Mouse (Mus musculus) liver, embryonic 11.5 days (tissue): Measurements from ENCODE around the gene Clstn2. TPM values are rescaled to one million over a fixed set of nuclear protein-coding genes. Genes with fewer than 3 reads are reported as not detected.

Source experiments
- ATAC-seq: fragments of 200-750 bp; cut with Nextera tagmentation; replicated peaks from 2 replicates; pipeline ENCODE4 v1.8.0; 2017; ENCODE audit warnings: moderate number of reproducible peaks, mild to moderate bottlenecking, moderate TSS enrichment, moderate library complexity; ENCODE audit not compliant: low FRiP score
- DNase-seq: peaks from one replicate; pipeline ENCODE4 v3.0.0-alpha.2; 2017; ENCODE audit warnings: low spot score
- H3K27ac ChIP-seq: fragments of 300-500 bp; sonication (generic); 2 replicates; pipeline ENCODE4 v1.5.1; 2014; ENCODE audit warnings: mild to moderate bottlenecking, low read depth, low read length, control low read depth
- H3K27me3 ChIP-seq: fragments of 300-500 bp; sonication (generic); replicated peaks from 2 replicates; pipeline ENCODE4 v1.6.1; 2014; ENCODE audit warnings: low read length, mixed read lengths; ENCODE audit not compliant: control insufficient read depth, insufficient read depth
- H3K36me3 ChIP-seq: fragments of 300-500 bp; sonication (generic); 2 replicates; pipeline ENCODE4 v1.6.1; 2014; ENCODE audit warnings: mild to moderate bottlenecking, low read length, moderate library complexity, mixed read lengths; ENCODE audit not compliant: control insufficient read depth, insufficient read depth
- H3K4me1 ChIP-seq: fragments of 300-500 bp; sonication (generic); replicated peaks from 2 replicates; pipeline ENCODE4 v1.6.1; 2014; ENCODE audit warnings: low read length, mixed read lengths; ENCODE audit not compliant: control insufficient read depth, insufficient read depth
- H3K4me2 ChIP-seq: fragments of 300-500 bp; sonication (generic); 2 replicates; pipeline ENCODE4 v1.6.1; 2014; ENCODE audit warnings: mild to moderate bottlenecking, control low read depth, moderate library complexity
- H3K4me3 ChIP-seq: fragments of 300-500 bp; sonication (generic); 2 replicates; pipeline ENCODE4 v1.5.1; 2014; ENCODE audit warnings: low read depth, low read length, control low read depth
- H3K9ac ChIP-seq: fragments of 300-500 bp; sonication (generic); 2 replicates; pipeline ENCODE4 v1.6.1; 2014; ENCODE audit warnings: low read depth, low read length, control low read depth
- H3K9me3 ChIP-seq: fragments of 300-500 bp; sonication (generic); 2 replicates; pipeline ENCODE4 v1.6.1; 2016; ENCODE audit warnings: low read length, inconsistent platforms, mixed read lengths; ENCODE audit not compliant: control insufficient read depth
- WGBS: fragments of 180-500 bp; shearing (Covaris S2); extraction: QIAGEN DNeasy Blood & Tissue Kit; methylation state at CpG from one replicate; pipeline ENCODE4 v1.1.7; 2014; 5-methylcytosine and 5-hydroxymethylcytosine counted together
- polyA plus RNA-seq: library from polyadenylated mRNA; unstranded; fragments of >200 nt; fragmentation: Nextera tagmentation; extraction: Ambion mirVana; gene quantifications from 2 replicates; pipeline ENCODE4 v1.2.1, GENCODE M21; 2014

Gene Clstn2
- polyA plus RNA-seq, 1 experiment from 2014 or later = 1.2 TPM

DNA sequence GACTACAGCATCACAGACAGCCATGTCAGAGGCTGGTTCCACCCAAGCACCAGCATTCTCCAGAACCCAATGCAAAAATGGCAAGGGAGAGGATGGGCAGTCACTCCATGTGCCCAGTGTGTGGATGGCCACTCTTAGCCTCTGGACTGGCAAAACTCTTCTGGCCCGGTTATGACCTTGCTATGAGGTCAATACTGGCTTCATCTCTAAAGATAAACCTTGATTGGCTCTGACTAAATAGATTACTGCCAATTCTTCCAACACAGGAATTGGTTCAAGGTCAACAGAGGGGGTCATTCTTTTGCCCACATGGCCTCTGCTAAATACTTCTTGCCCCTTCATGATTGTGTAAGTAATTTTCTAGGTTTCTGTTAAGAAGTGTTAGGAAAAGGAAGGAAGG is 505.1 kb downstream of the Clstn2 start:
- Histone ChIP-seq H3K4me1 (no peaks in the 10 kb centered on the region), H3K27ac (no peak overlapping the region), H3K9me3 (no peaks in the 10 kb centered on the region), H3K4me3 (no peak overlapping the region), H3K9ac (no peak overlapping the region), H3K36me3 (no peaks in the 10 kb centered on the region), H3K27me3 (no peaks in the 10 kb centered on the region), H3K4me2 (no peak overlapping the region)
- no peak for DNase-seq
- ATAC-seq = no peak
- WGBS = 84% methylated on average over 1 of the region's 1 CpGs

DNA sequence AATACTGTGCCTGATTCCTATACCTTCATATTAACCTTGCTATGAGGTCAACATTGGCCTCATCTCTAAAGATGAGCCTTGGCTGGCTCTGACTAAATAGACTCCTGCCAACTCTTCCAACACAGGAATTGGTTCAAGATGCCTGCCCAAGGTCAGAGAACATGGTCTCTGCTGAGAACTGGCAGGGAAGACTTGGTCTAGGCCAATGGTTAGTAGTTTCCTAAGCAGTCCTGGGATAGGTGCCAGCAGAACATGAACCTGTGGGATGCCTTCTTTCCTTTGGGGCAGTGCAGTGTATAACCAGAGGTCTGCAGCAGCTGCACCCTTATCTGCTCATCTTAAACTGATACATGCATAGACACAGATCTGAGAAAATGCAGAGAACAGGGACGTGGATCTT is 505.7 kb downstream of the Clstn2 start:
- 74% methylated on average over 1 of the region's 1 CpGs for WGBS
- no peak overlapping the region for H3K9ac ChIP-seq
- H3K4me2 ChIP-seq = no peak overlapping the region
- no peak for DNase-seq
- H3K9me3 ChIP-seq = no peaks in the 10 kb centered on the region
- no peaks in the 10 kb centered on the region for H3K4me1 ChIP-seq
- H3K4me3 ChIP-seq = no peak overlapping the region
- H3K27me3 ChIP-seq = no peaks in the 10 kb centered on the region
- H3K36me3 ChIP-seq = no peaks in the 10 kb centered on the region
- H3K27ac ChIP-seq = no peak overlapping the region
- no peak for ATAC-seq

DNA sequence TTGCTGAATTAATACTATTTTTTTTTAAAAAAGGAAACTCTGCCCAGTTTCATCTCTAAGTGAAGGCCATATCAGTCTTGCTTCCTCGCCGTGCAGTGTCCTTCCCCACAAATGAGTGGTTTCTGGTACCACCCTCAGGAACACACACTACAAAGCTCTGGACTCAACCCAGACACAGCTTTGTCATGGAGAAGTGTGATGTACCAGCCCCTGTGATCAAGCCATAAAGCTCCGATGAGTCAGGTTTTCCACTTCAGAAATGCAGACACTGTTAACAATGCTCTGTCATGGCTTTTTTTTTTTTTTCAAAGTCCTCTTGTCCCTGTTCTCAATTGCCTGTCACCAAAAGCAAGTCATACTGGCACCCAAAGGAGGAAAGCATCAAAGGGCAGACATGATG is 507.4 kb downstream of the Clstn2 start:
- no peaks in the 10 kb centered on the region for H3K36me3 ChIP-seq
- no peak overlapping the region for H3K4me3 ChIP-seq
- no peaks in the 10 kb centered on the region for H3K9me3 ChIP-seq
- DNase-seq (no peak), ATAC-seq (no peak)
- H3K9ac ChIP-seq = no peak overlapping the region
- 76% methylated on average over 3 of the region's 3 CpGs for WGBS
- H3K27me3 ChIP-seq = no peaks in the 10 kb centered on the region
- H3K4me2 ChIP-seq = no peak overlapping the region
- no peak overlapping the region for H3K27ac ChIP-seq
- H3K4me1 ChIP-seq = no peaks in the 10 kb centered on the region

DNA sequence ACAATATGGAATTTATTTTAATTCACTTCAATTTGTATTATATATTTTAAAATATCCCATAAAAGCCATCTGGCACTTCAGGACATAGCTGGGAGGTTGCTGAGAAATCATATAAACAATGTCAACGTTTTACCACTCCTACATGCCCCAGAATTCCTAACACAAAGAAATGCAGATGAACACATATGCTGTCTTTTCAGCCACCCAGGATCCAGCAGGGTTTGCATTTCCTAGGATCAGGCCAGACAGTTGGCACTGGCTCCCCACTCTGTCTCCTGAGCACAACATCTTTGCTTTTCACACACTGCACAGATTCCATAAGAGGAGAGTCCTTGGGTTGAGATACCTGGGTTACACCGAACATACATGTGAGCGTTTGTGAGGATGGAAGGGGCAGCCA is 508.1 kb downstream of the Clstn2 start:
- H3K36me3 ChIP-seq = no peaks in the 10 kb centered on the region
- WGBS = 64% methylated on average over 3 of the region's 3 CpGs
- H3K9me3 ChIP-seq = no peaks in the 10 kb centered on the region
- no peaks in the 10 kb centered on the region for H3K4me1 ChIP-seq
- H3K4me3 ChIP-seq = no peak overlapping the region
- H3K9ac ChIP-seq = no peak overlapping the region
- H3K27ac ChIP-seq = no peak overlapping the region
- no peak overlapping the region for H3K4me2 ChIP-seq
- no peak for DNase-seq
- ATAC-seq = no peak
- no peaks in the 10 kb centered on the region for H3K27me3 ChIP-seq

DNA sequence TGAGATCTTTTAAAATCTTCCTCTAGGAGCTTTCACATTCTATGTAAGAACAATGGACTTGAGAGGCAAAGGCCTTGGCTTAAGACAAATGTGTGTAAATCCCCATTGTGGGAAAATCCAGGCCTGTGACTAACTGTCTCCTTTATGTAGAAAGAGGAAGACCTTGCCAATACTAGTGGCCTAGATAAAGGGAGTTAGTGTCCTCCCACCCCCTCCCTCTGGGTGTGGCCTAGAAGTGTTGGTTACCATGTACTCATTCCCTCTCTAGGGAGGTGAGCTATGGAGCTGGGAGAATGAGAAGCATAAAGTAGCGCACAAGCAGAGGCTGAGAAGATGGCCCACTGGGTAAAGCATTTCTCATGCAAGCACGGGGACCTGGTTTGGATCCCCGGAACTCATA is 512.2 kb downstream of the Clstn2 start:
- H3K4me3 ChIP-seq = no peak overlapping the region
- H3K4me1 ChIP-seq = no peaks in the 10 kb centered on the region
- no peaks in the 10 kb centered on the region for H3K9me3 ChIP-seq
- no peak for ATAC-seq
- DNase-seq = no peak
- H3K9ac ChIP-seq = no peak overlapping the region
- H3K27ac ChIP-seq = no peak overlapping the region
- no peaks in the 10 kb centered on the region for H3K36me3 ChIP-seq
- H3K27me3 ChIP-seq = no peaks in the 10 kb centered on the region
- no peak overlapping the region for H3K4me2 ChIP-seq
- WGBS = 89% methylated on average over 3 of the region's 3 CpGs

DNA sequence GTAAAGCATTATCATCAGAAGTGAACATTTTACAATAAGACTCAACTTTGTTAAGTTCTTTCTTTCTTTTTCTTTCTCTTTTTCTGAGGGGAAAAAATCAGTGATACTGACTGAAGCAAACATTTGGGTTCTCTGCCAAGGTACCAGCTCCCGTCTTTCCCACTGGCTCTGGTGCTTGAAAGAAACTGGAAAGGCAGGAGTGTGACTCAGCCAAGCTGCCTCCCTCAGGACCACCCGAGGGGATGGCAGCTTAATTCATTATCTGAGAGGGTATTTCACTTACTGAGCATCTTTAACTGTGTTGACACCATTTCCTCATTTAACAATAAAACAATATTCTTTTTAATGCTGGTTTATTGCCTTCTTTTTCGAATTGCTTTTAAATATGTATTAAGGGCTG is 516.0 kb downstream of the Clstn2 start:
- WGBS = 60% methylated on average over 3 of the region's 3 CpGs
- Histone ChIP-seq H3K4me1 (no peaks in the 10 kb centered on the region), H3K4me2 (no peak overlapping the region), H3K9me3 (no peaks in the 10 kb centered on the region), H3K9ac (no peak overlapping the region), H3K27ac (no peak overlapping the region), H3K36me3 (no peaks in the 10 kb centered on the region), H3K4me3 (no peak overlapping the region), H3K27me3 (no peaks in the 10 kb centered on the region)
- no peak for ATAC-seq
- DNase-seq = no peak

DNA sequence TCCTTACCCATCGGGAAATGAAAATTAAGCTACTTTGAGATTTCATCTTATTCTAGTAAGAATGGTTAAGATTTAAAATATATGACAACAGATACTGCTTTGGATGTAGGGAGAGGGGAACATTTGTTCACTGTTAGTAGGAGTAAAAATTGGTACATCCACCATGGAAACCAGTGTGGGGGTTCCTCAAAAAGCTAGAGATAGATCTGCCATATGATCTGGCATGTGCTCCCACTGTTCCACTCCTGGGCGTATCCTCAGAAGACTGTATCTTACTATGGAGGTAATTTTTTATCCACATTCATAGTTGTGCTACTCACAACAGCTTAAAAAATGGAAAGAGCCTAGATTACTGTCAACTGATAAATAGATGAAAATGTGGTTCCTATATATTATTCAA is 518.3 kb downstream of the Clstn2 start:
- no peak overlapping the region for H3K9ac ChIP-seq
- H3K36me3 ChIP-seq = no peaks in the 10 kb centered on the region
- no peaks in the 10 kb centered on the region for H3K9me3 ChIP-seq
- DNase-seq = no peak
- no peak overlapping the region for H3K4me3 ChIP-seq
- H3K27ac ChIP-seq = no peak overlapping the region
- no peak for ATAC-seq
- 79% methylated on average over 2 of the region's 2 CpGs for WGBS
- no peak overlapping the region for H3K4me2 ChIP-seq
- no peaks in the 10 kb centered on the region for H3K4me1 ChIP-seq
- H3K27me3 ChIP-seq = no peaks in the 10 kb centered on the region

DNA sequence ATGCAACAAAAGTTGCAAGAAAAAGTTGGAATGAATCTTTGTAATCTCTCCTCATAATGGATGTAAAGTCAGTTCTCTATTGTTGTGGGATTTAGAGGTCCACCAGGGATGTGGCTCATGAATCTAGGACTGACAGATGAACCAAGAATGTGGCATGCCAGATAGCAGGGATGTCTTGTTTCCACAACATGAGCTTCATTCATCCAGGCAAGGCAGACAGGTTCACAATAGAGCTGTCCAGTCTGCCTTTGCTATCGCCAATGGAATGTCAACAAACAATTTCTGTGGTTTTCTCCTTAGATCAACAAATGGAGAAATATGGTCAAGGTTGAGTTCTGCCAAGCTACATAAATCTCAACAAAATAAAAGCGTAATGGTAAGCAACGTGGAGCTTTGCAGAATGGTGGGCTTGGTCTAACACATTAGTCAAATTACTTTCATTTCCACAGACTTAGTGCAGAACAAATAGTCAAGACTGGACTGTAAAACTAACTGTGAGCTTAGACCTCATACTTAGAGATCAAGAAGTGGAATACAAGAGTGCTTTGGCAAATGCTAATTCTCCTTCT is 520.6 kb downstream of the Clstn2 start:
- H3K27me3 ChIP-seq = no peaks in the 10 kb centered on the region
- no peaks in the 10 kb centered on the region for H3K4me1 ChIP-seq
- H3K4me2 ChIP-seq = no peak overlapping the region
- WGBS = 59% methylated on average over 3 of the region's 3 CpGs
- no peak overlapping the region for H3K4me3 ChIP-seq
- no peaks in the 10 kb centered on the region for H3K9me3 ChIP-seq
- H3K27ac ChIP-seq = no peak overlapping the region
- H3K36me3 ChIP-seq = no peaks in the 10 kb centered on the region
- no peak for ATAC-seq
- DNase-seq = no peak
- no peak overlapping the region for H3K9ac ChIP-seq

DNA sequence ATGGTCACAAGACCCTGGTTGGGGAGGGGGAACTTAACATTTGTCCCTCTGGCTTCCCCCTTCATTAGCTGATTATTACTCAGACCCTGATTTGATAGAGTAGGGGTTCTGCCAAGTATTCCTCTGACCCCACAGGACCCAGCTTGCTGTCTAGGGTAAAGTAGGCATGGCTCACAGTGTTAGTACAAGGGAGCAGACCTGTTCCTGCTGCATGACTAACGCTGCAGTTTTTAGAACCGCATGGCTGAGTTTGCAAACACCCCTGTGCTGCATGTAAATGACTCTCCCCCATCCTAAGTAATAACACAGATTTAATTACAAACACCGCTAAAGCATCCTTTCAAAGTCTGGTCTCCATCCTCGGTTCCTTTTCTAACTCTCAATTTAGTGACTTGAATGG is 531.6 kb downstream of the Clstn2 start:
- 69% methylated on average over 4 of the region's 4 CpGs for WGBS
- Histone ChIP-seq H3K4me3 (no peak overlapping the region), H3K36me3 (no peaks in the 10 kb centered on the region), H3K9me3 (no peaks in the 10 kb centered on the region), H3K9ac (no peak overlapping the region), H3K27ac (no peak overlapping the region), H3K4me1 (no peaks in the 10 kb centered on the region), H3K4me2 (no peak overlapping the region), H3K27me3 (no peaks in the 10 kb centered on the region)
- DNase-seq (no peak), ATAC-seq (no peak)
